Mouse (Mus musculus) layer of hippocampus, postnatal 25 days (tissue): ENCODE results near the gene Endog. TPM values are rescaled to one million over a fixed set of nuclear protein-coding genes. Genes with fewer than 3 reads are reported as not detected.

Experiments
- DNase-seq, 2 experiments: peaks; one replicate each; pipeline ENCODE4 v3.0.0; 2022; ENCODE audit warnings: mixed read lengths in 2 of 2, low spot score in 1 of 2; ENCODE audit errors: extremely low spot score in 1 of 2
- total RNA-seq, 2 experiments: library from RNA; stranded (reverse); gene quantifications; 2 replicates each; pipeline ENCODE4 v1.2.3; 2021

Endog gene
- total RNA-seq, 2 experiments from 2014 or later, result 22.7 to 25.0 TPM

DNA sequence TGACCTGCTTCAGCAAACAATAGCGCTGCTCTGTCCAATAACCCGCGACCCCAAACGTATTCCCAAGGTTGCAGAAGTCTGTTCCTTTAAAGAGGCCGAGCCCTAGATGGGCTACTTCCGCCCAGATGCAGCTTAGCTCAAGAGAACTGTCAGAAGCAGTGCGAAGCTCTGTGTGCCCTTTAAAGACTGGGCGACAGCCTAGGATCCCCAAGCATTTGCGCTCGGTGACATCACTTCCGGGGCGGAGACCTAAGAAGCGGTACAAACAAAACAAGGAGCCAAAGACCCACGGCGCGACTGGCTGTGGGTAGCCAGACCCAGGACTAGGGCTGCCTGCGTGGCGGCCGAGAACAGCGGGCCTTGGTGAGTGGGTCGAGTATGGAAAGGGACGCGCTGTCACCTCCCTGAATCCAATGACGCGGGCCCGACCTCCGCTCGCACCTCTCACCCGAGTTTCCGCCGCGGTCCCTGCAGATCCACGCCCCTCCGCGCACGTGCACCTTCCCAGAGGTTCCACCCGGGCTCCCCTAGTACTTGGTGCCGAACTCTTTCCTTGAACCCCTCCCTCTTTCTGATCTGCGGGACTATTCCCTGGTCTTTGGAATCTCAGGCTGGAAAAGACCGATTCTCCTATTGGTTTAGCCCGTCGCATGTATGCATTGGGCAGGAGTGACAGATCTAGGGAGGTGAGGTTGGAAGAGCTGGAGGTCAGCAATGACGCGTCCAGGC lies 34.5 kb downstream of the Endog start, which contains the start of gene Kyat1:
Gene Kyat1 (minus strand): TSS at position 219 of the 729 bp plus-strand sequence.
- peak; percentile 79 to 85 for DNase-seq

DNA sequence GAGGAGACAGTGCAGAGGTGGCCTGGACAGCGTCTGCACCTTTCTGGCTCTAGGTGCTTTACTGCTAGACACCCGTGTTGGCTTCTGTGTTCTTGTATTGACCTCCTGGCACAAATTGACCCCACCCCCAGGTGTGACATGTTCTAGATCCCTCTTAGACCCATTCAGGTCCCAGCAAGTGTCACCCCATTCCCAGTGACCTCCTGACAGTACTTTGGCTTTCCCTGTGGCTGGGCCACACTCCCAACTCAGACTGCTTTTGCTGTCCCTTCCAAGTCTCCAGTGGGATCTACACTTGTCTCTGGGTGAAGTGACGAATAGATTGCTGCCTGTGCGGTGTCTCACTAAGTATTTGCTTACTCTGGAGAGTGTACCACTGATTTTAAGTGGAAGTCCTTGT lies 36.1 kb downstream of the Endog start:
- DNase-seq, result no peak

DNA sequence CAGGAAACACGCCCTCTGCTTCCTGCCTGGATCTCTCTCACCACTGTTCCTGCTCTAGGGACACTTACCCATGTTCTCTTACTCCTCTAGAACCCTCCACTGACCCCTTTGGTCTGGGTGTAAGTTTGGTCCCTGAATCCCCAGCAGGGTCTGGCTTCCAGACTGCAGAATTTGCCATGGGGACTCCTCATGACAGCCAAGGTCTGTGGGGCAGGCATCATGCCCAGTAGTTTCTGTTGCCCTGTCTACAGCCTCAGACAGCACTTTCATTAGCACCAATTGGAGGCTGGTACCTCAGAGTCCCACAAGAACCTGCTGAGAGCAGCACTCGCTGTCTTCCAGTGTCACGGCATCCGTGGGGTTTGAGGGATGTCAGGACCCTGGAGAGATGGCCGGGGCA lies 36.6 kb downstream of the Endog start:
- DNase-seq, result no peak

DNA sequence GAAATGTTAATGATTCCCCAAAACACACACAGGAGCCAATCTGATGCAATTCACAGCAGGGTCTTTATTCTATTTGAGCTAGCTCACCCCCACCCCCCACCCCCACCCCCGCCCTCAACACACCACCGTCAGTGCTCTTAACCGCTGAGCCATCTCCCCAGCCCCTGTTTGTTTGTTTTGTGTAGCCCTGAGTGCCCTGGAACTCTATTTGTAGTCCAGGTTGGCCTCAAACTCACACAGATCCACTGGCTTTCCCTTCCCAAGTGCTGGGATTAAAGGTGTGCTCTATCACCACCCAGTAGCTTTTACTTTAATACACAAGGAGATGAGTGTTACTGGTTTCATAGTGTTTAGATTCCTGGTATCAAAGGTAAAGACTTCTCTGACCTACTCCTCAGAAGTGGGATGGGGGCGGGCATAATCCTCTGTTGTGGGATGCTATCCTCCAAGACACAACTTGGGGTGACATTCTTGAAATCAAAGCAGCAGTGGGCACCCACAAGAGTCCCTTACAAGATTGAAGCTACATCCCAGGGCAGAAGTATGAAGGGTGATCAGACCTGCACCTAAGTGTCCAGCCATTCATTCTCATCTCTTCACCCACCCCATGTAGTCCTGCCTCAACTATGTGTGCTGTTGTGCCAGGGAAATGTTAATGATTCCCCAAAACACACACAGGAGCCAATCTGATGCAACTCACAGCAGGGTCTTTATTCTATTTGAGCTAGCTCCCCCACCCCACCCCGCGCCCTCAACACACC lies 40.3 kb downstream of the Endog start:
- no peak for DNase-seq

DNA sequence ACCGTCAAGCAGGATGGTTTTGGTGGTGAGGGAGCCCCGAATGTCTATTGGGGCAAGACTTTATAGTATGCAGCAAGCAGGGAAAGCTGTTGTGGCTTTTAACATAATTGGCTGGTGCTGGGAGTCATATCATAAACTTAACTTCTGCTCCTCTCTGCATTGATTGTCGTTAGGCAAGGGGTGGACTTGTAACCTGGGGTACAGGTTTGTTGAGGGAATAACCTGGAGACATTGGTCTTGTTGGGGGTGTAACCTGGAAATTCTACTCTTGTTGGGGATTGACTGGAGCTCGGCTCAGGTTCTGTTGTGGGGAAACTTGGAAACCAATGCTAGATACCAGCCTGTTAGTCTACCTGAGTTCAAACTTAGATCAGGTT lies 40.9 kb downstream of the Endog start:
- DNase-seq, result no peak

DNA sequence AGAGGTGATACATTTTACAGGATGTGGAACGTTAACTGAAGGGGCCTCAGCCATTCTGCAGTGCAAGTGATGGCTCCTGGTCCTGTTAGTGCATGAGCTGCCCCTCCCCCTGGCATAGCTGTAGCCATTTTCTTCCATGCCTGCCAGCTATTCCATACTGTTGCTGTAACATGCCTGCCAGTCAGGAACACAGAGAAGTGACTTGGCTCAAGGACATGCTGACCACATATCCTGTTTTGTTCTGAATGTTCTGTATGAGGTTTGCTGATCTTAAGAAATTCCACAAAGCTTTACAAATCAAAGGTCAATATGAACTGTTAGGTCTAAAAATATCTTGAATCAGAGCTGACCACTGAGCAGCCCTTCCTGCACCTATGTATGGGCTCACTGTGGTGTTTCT lies 41.7 kb downstream of the Endog start:
- no peak for DNase-seq

DNA sequence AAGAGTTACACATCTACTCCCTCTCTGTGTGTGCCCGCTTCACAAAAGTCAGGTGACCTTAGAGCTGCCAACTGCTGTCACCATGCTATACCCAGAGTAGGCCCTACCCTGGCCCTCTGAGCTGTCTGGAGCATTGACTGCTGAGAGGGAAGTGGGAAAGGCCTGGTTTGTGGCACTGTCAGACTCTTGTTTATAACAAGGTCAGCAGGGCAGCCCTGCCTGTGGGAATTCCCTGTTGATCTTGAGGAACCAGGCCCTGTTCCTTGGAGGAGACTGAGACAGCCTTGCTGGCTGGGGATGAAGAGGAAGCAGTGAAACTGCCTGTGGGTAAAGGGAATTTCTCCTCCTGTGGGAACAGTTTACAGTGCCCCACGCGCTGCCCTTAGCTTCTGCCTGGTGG lies 43.5 kb downstream of the Endog start:
- DNase-seq, result no peak

DNA sequence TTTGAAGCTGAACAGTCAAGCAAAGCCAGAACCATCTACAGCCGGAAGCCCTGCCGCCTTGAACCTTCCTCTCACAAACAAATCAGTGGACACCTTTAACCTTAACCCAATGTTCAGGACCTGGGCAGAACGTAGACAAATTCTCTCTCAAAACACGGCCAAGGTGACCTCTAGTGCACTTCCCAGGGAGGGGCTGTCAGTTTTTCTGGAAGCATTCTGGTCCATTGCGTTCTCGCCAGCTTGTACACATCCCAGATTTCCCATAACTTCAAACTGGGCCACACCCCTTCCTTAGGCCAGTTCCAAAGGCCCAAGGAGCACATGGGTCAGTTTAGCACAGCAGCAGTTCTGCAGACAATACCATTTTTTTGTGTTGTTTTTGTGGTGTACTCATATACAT lies 44.2 kb downstream of the Endog start:
- no peak for DNase-seq

DNA sequence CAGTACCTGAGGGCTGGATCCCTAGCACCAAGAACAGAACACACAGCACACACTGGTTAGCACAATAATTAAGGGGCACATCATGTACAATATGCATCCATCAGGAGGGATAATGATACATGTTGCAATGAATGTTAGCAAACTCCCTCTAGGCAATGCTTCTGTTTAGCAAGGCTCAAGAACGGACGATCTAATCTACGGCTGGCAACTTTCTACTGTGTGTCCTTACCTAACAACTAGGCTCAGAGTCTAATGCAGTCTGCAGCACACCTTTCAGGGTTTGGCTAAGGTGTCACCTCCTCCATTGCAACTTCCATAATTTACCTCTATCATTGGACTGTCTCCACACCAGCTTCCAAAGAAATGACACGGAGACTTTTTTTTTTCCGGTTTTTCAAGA lies 45.0 kb downstream of the Endog start:
- no peak for DNase-seq

Other genes starting within 250 kb of the Endog start
- gene Gle1, start 236.1 kb upstream of the Endog start, total RNA-seq, result 10 to 100 TPM; 37.9 to 39.3 TPM
- 100 to 1,000 TPM; 838 to 951 TPM for gene Sptan1, start 205.9 kb upstream of the Endog start, total RNA-seq
- 10 to 100 TPM; 32.5 to 33.0 TPM for gene Wdr34, start 122.6 kb upstream of the Endog start, total RNA-seq
- gene Set, start 114.1 kb upstream of the Endog start, total RNA-seq, result 100 to 1,000 TPM; 187 to 188 TPM
- 1 to 10 TPM; 1.2 to 1.9 TPM for gene Pkn3, start 93.8 kb upstream of the Endog start, total RNA-seq
- gene Zdhhc12, start 77.8 kb upstream of the Endog start, total RNA-seq, result 10 to 100 TPM in 1 of 2 experiments, 1 to 10 TPM in 1; 9.9 to 11.4 TPM
- gene Zer1, start 46.9 kb upstream of the Endog start, total RNA-seq, result 100 to 1,000 TPM; 191 to 213 TPM
- gene Tbc1d13, start 37.7 kb upstream of the Endog start, total RNA-seq, result 10 to 100 TPM; 59.0 to 61.6 TPM
- 10 to 100 TPM; 35.1 to 35.4 TPM for gene Spout1, start 7.0 kb downstream of the Endog start, total RNA-seq
- 10 to 100 TPM; 17.1 to 18.4 TPM for gene Kyat1, start 34.4 kb downstream of the Endog start, total RNA-seq
- gene Lrrc8a, start 66.2 kb downstream of the Endog start, total RNA-seq, result 10 to 100 TPM; 57.1 to 60.7 TPM
- gene Gm28035, start 69.1 kb downstream of the Endog start, total RNA-seq, result 1 to 10 TPM; 6.1 to 7.4 TPM
- 10 to 100 TPM; 18.6 to 24.8 TPM for gene Phyhd1, start 94.7 kb downstream of the Endog start, total RNA-seq
- gene Gm28038, start 109.5 kb downstream of the Endog start, total RNA-seq, result not detected
- gene Dolk, start 114.8 kb downstream of the Endog start, total RNA-seq, result 10 to 100 TPM; 24.3 to 25.7 TPM
- 10 to 100 TPM; 18.7 to 22.0 TPM for gene Nup188, start 114.9 kb downstream of the Endog start, total RNA-seq
- gene Sh3glb2, start 187.8 kb downstream of the Endog start, total RNA-seq, result 100 to 1,000 TPM; 249 to 278 TPM
- 100 to 1,000 TPM; 102 to 110 TPM for gene Miga2, start 192.7 kb downstream of the Endog start, total RNA-seq
- gene Dolpp1, start 220.8 kb downstream of the Endog start, total RNA-seq, result 10 to 100 TPM; 25.1 to 27.5 TPM
- 10 to 100 TPM; 49.6 to 51.1 TPM for gene Crat, start 244.3 kb downstream of the Endog start, total RNA-seq
- gene Ptpa, start 244.5 kb downstream of the Endog start, total RNA-seq, result 100 to 1,000 TPM; 163 to 169 TPM